Mouse (Mus musculus): ENCODE data around the gene Rpl28.

GRCm38 (mm10) chr7:4749169-4749568 is 43.5 kb upstream of the Rpl28 start:
- TF ChIP-seq MYOG (IDR thresholded peaks at IDR 0.05; ENCODE audit: control insufficient read depth, extremely low read depth, insufficient read length) = no peak
- TF ChIP-seq CTCF (IDR thresholded peaks at IDR 0.05; ENCODE audit: control insufficient read depth, insufficient read depth, insufficient read length) = no peak
- no peak for TF ChIP-seq MAX (IDR thresholded peaks at IDR 0.05)
- TF ChIP-seq USF1 (IDR thresholded peaks at IDR 0.05; ENCODE audit: low read depth) = no peak
- TF ChIP-seq MYOD1 (IDR thresholded peaks at IDR 0.05; ENCODE audit: control insufficient read depth, insufficient read length, low read depth) = no peak
